12 mouse cellular contexts compared by ENCODE assay signal in the genomic region with DNA sequence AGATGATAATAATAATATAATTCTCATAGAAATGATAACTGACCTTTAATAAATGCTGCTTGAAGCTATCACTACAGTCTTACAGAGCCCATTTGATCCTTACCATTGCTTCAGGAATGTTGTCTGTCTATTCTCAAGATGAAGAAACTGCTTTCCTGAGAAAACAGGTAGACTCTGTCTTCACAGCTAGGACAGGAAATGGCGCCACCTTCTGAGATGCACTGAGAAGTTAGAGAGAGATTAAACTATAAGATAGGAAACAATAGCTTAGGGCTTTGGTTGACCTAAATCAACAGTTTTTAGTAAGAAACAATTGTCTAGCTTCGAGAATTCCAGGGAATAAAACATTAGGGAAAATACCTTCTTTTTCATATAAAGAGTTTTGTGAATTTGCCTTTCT. TPM values are rescaled to one million over a fixed set of nuclear protein-coding genes. Genes with fewer than 3 reads are reported as not detected.
DNase-seq lines count a peak whose midpoint lies in the region; ATAC-seq and TF ChIP-seq lines count a peak whose summit lies in the region.
"Had no signal": no experiment of that assay in that cellular context is flagged by ENCODE, and none has a peak within 500 bp of the region (broad histone marks: within the 10 kb centered on the region; RNA-seq: fewer than 3 reads in every experiment).

No protein-coding gene starts in this region.

- ATAC-seq in megakaryocyte, adult 5-6 weeks (ENCODE audit: poor library complexity, severe bottlenecking): peak; percentile 63

- no peaks in the 10 kb centered on the region for H3K27me3 ChIP-seq in CH12.LX (replicated peaks)
- H3K27me3 ChIP-seq in forebrain, embryonic 10.5 days (ENCODE audit: poor library complexity, severe bottlenecking): no peaks in the 10 kb centered on the region

- 66% methylated on average over 2 of the region's 2 CpGs for WGBS in forebrain, embryonic 10.5 days

- TF ChIP-seq EP300 in CH12.LX (IDR thresholded peaks at IDR 0.05; ENCODE audit: low read length): no peak

- dilution Hi-C loops in CH12.LX (cut with MboI; ENCODE audit: extremely low pct_ligation_motif_present, extremely low pct_unique_long_range_greater_than_20kb, low sequenced_read_pairs): no loop called here

- H3K4me2 ChIP-seq in CH12.LX (ENCODE audit: insufficient read depth, low read depth, poor library complexity, severe bottlenecking): no peak overlapping the region

- TF ChIP-seq POLR2A in CH12.LX (IDR thresholded peaks at IDR 0.05; ENCODE audit: low read depth, low read length): no peak

- H3K4me1 ChIP-seq in CH12.LX (ENCODE audit: control insufficient read depth in 1 of 2, insufficient read depth in 2 of 2): no peaks in the 10 kb centered on the region
- no peaks in the 10 kb centered on the region for H3K4me1 ChIP-seq in forebrain, embryonic 10.5 days

- H3K27ac ChIP-seq in layer of hippocampus, adult 2 months: no peak overlapping the region
- no peak overlapping the region for H3K27ac ChIP-seq in CH12.LX (ENCODE audit: insufficient read depth, low read depth)
- H3K27ac ChIP-seq in forebrain, embryonic 10.5 days: no peak overlapping the region

- in situ Hi-C loops in CH12.LX (cut with MboI; ENCODE audit: low pct_ligation_motif_present, low pct_unique_long_range_greater_than_20kb, low sequenced_read_pairs): no loop called here

- H3K4me3 ChIP-seq in layer of hippocampus, adult 2 months: no peak overlapping the region
- no peak overlapping the region for H3K4me3 ChIP-seq in CH12.LX (replicated peaks in 1 of 3; ENCODE audit: low read depth in 2 of 3, low read length in 2 of 3, poor library complexity in 1 of 3)
- no peak overlapping the region for H3K4me3 ChIP-seq in forebrain, embryonic 10.5 days

- no peak overlapping the region for H3K9ac ChIP-seq in CH12.LX (ENCODE audit: insufficient read depth, low read depth)

- peak; percentile 31; the same call in 1 of the 2 replicates for TF ChIP-seq CTCF in layer of hippocampus, adult 2 months (conservative IDR thresholded peaks at IDR 0.05)
- peak in 1 of 2 experiments; percentile 81; a peak in 2 of 4 replicates for TF ChIP-seq CTCF in CH12.LX (conservative IDR thresholded peaks at IDR 0.05 in 1 of 2, IDR thresholded peaks at IDR 0.05 in 1 of 2; ENCODE audit: low read depth in 2 of 2, low read length in 2 of 2)

- DNase-seq in layer of hippocampus, adult 2 months (ENCODE audit: low spot score in 2 of 2): no peak
- DNase-seq in layer of hippocampus, adult 9-11 months: no peak
- DNase-seq in A20 (ENCODE audit: low read depth, low spot score) (peak; percentile 43), CH12.LX (ENCODE audit: extremely low read depth) (no peak)
- no peak for DNase-seq in frontal cortex, postnatal 25 days (ENCODE audit: low spot score in 2 of 2)
- DNase-seq in forebrain, embryonic 10.5 days (ENCODE audit: extremely low spot score, low spot score): no peak

- no peaks in the 10 kb centered on the region for H3K79me2 ChIP-seq in CH12.LX (replicated peaks; ENCODE audit: control insufficient read depth, extremely low read depth, insufficient read depth, poor library complexity, severe bottlenecking)

- TF ChIP-seq RAD21 in CH12.LX (IDR thresholded peaks at IDR 0.05; ENCODE audit: low read depth, low read length): peak; percentile 85

- no peaks in the 10 kb centered on the region for H3K36me3 ChIP-seq in CH12.LX (replicated peaks in 1 of 2; ENCODE audit: control insufficient read depth in 1 of 2, insufficient read depth in 1 of 2, low read length in 1 of 2)
- no peaks in the 10 kb centered on the region for H3K36me3 ChIP-seq in forebrain, embryonic 10.5 days (replicated peaks)

- peaks cover 26% of the 10 kb centered on the region for H3K9me3 ChIP-seq in CH12.LX (replicated peaks; ENCODE audit: low read length)
- no peaks in the 10 kb centered on the region for H3K9me3 ChIP-seq in forebrain, embryonic 10.5 days

TF ChIP-seq in CH12.LX, 34 proteins besides CTCF, POLR2A, EP300 and RAD21:
- TF ChIP-seq USF2 (conservative IDR thresholded peaks at IDR 0.05; ENCODE audit: low read depth, low read length): no peak
- TF ChIP-seq ZNF384 (IDR thresholded peaks at IDR 0.05; ENCODE audit: low read depth, low read length): no peak
- TF ChIP-seq MAFK (IDR thresholded peaks at IDR 0.05; ENCODE audit: insufficient replicate concordance, low read length): no peak
- 0 out of 2 replicates have a peak, but pooled peaks have one; percentile 26 for TF ChIP-seq MAZ (IDR thresholded peaks at IDR 0.05; ENCODE audit: low read depth, low read length)
- no peak for TF ChIP-seq HCFC1 (IDR thresholded peaks at IDR 0.05; ENCODE audit: low read depth, low read length)
- no peak; the same call in 1 of the 2 replicates for TF ChIP-seq JUND (conservative IDR thresholded peaks at IDR 0.05; ENCODE audit: low read depth, low read length)
- no peak for TF ChIP-seq RCOR1 (conservative IDR thresholded peaks at IDR 0.05; ENCODE audit: low read depth, low read length)
- TF ChIP-seq CHD2 (IDR thresholded peaks at IDR 0.05; ENCODE audit: low read length): no peak
- no peak; the same call in 1 of the 2 replicates for TF ChIP-seq ELF1 (IDR thresholded peaks at IDR 0.05; ENCODE audit: low read depth, low read length)
- no peak for TF ChIP-seq NRF1 (IDR thresholded peaks at IDR 0.05; ENCODE audit: low read depth, low read length)
- no peak for TF ChIP-seq ZMIZ1 (IDR thresholded peaks at IDR 0.05; ENCODE audit: low read depth, low read length)
- TF ChIP-seq TCF12 (IDR thresholded peaks at IDR 0.05; ENCODE audit: low read depth, low read length): no peak
- TF ChIP-seq PAX5 (IDR thresholded peaks at IDR 0.05; ENCODE audit: low read length): no peak
- peak; percentile 50; the same call in 1 of the 2 replicates for TF ChIP-seq ZC3H11A (IDR thresholded peaks at IDR 0.05; ENCODE audit: low read depth, low read length)
- TF ChIP-seq SIN3A (IDR thresholded peaks at IDR 0.05; ENCODE audit: low read length): no peak
- TF ChIP-seq MXI1 (IDR thresholded peaks at IDR 0.05; ENCODE audit: low read depth, low read length): no peak
- no peak for TF ChIP-seq USF1 (IDR thresholded peaks at IDR 0.05; ENCODE audit: low read depth, low read length)
- TF ChIP-seq MYC (IDR thresholded peaks at IDR 0.05; ENCODE audit: low read depth, low read length): no peak
- TF ChIP-seq MEF2A (IDR thresholded peaks at IDR 0.05; ENCODE audit: borderline replicate concordance, low read depth, low read length): no peak
- TF ChIP-seq CHD1 (IDR thresholded peaks at IDR 0.05; ENCODE audit: low read depth, low read length): no peak
- TF ChIP-seq ZKSCAN1 (IDR thresholded peaks at IDR 0.05; ENCODE audit: borderline replicate concordance, low read depth, low read length): no peak
- 0 out of 2 replicates have a peak, but pooled peaks have one; percentile 25 for TF ChIP-seq IRF4 (IDR thresholded peaks at IDR 0.05; ENCODE audit: low read depth, low read length)
- TF ChIP-seq NELFE (IDR thresholded peaks at IDR 0.05; ENCODE audit: low read depth, low read length): no peak
- no peak for TF ChIP-seq BHLHE40 (IDR thresholded peaks at IDR 0.05; ENCODE audit: low read depth, low read length)
- TF ChIP-seq SMC3 (IDR thresholded peaks at IDR 0.05; ENCODE audit: low read depth, low read length): peak; percentile 79

RNA-seq across cellular contexts. Expression of gene Retnlb, which starts 7.3 kb away (rescaled TPM):
- not detected for total RNA-seq in layer of hippocampus, adult 2 months (2021)
- total RNA-seq in CH12.LX (2012; rRNA removed) (not detected in 2 replicates), CH12.LX (2014; rRNA removed) (not detected in 2 replicates)
- polyA plus RNA-seq in CH12.LX (2012; ENCODE audit: insufficient read length, low read depth): not detected in 2 replicates
- total RNA-seq in megakaryocyte, adult 5-6 weeks (2015): not detected in 2 replicates
- total RNA-seq in megakaryocyte, adult 5-6 weeks (2017): not detected in 2 replicates
- polyA plus RNA-seq in forebrain, embryonic 10.5 days (2016; fragmentation: Nextera tagmentation; extraction: Ambion mirVana): not detected in 2 replicates
- total RNA-seq: hematopoietic stem cell, adult 5-6 weeks; left cerebral cortex, postnatal 14 days had no signal
- polyA plus RNA-seq: gonadal fat pad, adult 2 months; kidney, embryonic 16.5 days; stomach, embryonic 16.5 days had no signal

RNA-seq across cellular contexts. Expression of gene Retnla, which starts 33.0 kb away (rescaled TPM):
- not detected for total RNA-seq in layer of hippocampus, adult 2 months (2021)
- not detected in 2 replicates for total RNA-seq in CH12.LX (2012; rRNA removed)
- not detected in 2 replicates for total RNA-seq in CH12.LX (2014; rRNA removed)
- polyA plus RNA-seq in CH12.LX (2012; ENCODE audit: insufficient read length, low read depth): not detected in 2 replicates
- total RNA-seq in megakaryocyte, adult 5-6 weeks (2015): 0.82 TPM in 1 of 2 replicates, not detected in the other
- not detected in 2 replicates for total RNA-seq in megakaryocyte, adult 5-6 weeks (2017)
- polyA plus RNA-seq in forebrain, embryonic 10.5 days (2016; fragmentation: Nextera tagmentation; extraction: Ambion mirVana): not detected in 2 replicates
- total RNA-seq: hematopoietic stem cell, adult 5-6 weeks had no signal
- polyA plus RNA-seq: stomach, embryonic 16.5 days had no signal

RNA-seq across cellular contexts. Expression of gene Trat1, which starts 37.6 kb away (rescaled TPM):
- under 1 TPM in 1 of 2 experiments, not detected in 1; 0.44 TPM for total RNA-seq in layer of hippocampus, adult 2 months (2021)
- total RNA-seq in CH12.LX (2012; rRNA removed) (not detected in 2 replicates), CH12.LX (2014; rRNA removed) (not detected in 2 replicates)
- not detected in 2 replicates for polyA plus RNA-seq in CH12.LX (2012; ENCODE audit: insufficient read length, low read depth)
- total RNA-seq in megakaryocyte, adult 5-6 weeks (2015): 0.14 and 0.27 TPM in 2 replicates
- total RNA-seq in megakaryocyte, adult 5-6 weeks (2017): 0.26 TPM in 1 of 2 replicates, not detected in the other
- not detected in 2 replicates for polyA plus RNA-seq in forebrain, embryonic 10.5 days (2016; fragmentation: Nextera tagmentation; extraction: Ambion mirVana)
- polyA plus RNA-seq: kidney, embryonic 16.5 days had no signal
